Mouse (Mus musculus): ENCODE measurements around the gene Kif17. TPM values are rescaled to one million over a fixed set of nuclear protein-coding genes. Genes with fewer than 3 reads are reported as not detected.

The Kif17 gene
- total RNA-seq, 1 experiment from 2014 or later = 8.0 TPM

DNA sequence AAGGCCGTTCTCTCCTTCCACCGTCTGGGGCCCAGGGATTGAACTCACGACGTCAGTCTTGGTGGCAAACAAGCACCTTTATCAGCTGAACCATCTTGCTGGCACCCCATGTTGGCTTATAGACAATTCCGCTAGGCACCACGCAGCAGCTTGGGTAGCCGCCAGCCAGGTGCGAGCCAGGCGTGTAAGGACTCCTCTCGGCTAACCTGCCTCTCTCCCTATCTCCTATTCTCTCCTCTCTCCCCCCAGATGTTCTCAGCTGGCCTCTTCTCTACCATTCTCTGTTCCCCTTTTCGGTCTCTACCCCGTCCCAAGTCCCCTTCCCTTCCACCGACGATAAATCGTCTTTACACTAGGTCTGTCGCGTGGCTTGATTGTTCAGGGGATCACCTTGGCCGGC, 53.5 kb downstream of the Kif17 start:
- ATAC-seq (replicated peaks in 1 of 2; ENCODE audit: insufficient read depth in 1 of 2, low FRiP score in 2 of 2, low TSS enrichment in 1 of 2, low read depth in 1 of 2, poor library complexity in 2 of 2, severe bottlenecking in 2 of 2) = peak in 1 of 2 experiments; percentile 12; a peak in 1 of 4 replicates

DNA sequence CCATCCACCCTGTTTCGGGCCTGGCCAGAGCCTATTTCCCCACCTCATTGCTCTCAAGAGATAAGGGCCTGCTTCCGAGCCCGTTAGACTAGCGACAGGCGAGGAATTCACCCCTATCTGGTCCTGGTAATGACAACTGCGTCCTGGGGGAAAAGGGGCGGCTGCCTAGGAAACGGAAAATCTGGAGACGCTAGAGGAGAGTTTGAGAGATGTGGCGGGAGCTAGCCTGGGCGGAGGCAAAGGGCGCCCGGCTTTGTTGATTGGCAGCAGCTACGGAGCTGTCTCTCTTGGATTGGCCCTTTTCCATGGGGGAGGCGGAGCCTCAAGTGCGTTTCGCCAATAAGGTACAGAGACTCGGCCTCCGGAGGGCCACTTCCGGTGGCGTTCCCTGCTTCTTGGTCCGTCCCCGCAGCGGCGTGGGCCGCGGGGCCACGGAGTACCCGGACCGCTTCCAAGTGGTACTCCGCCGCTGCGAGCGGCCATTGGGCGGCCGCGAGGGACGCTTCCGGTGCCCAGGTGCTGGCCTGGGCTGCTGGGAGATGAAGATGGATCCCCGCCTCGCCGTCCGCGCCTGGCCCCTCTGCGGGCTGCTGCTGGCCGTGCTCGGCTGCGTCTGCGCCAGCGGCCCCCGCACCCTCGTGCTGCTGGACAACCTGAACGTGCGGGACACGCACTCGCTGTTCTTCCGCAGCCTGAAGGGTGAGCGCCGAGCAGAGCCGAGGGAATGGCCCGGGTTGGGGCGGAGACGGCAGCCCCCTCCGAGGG, 54.3 kb downstream of the Kif17 start, which contains the start of gene Ddost:
TSS of gene Ddost (plus strand) at position 391 of the 765 bp plus-strand sequence.
- peak; percentile 97 to 99 for ATAC-seq (replicated peaks in 1 of 2; ENCODE audit: insufficient read depth in 1 of 2, low FRiP score in 2 of 2, low TSS enrichment in 1 of 2, low read depth in 1 of 2, poor library complexity in 2 of 2, severe bottlenecking in 2 of 2)

DNA sequence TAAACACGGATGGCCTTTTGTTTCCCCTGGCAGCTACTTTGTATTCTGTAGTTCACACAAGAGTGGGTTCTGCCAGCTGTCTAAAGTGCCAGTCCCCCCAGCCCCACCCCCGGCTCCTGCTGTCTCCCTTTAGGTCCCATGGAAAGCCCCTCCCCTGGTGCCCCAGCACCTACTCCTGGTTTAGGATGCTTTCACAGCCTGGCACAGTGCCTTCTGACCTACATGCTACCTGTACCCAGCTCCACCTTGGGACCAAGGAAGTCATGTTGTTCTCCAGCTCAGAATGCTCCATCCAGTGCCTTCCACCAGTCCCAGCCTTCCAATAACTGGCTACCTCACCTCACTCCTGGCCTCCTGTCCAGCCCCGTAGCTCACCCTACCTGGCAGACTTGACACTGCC, 56.8 kb downstream of the Kif17 start:
- no peak for ATAC-seq (replicated peaks in 1 of 2; ENCODE audit: insufficient read depth in 1 of 2, low FRiP score in 2 of 2, low TSS enrichment in 1 of 2, low read depth in 1 of 2, poor library complexity in 2 of 2, severe bottlenecking in 2 of 2)

DNA sequence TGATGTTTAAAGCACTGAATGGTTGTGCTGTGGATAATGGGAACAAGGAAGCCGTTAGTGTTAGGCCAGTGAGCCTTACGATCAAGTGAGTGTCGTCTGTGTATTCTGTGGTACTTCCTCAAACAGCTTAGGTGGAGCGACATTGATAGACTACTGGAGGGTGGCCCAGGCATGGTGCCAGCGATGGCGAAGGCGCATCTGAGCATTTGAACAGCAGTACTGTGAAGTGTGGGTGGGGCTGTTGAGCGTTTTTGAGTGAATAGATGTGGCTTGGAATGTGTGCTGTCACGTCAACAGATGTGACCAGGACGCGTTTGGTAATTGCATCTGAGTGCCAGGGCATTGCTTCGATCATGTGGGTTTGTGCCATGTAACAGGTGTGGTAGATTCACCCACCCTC, 57.5 kb downstream of the Kif17 start:
- ATAC-seq (replicated peaks in 1 of 2; ENCODE audit: insufficient read depth in 1 of 2, low FRiP score in 2 of 2, low TSS enrichment in 1 of 2, low read depth in 1 of 2, poor library complexity in 2 of 2, severe bottlenecking in 2 of 2) = no peak

DNA sequence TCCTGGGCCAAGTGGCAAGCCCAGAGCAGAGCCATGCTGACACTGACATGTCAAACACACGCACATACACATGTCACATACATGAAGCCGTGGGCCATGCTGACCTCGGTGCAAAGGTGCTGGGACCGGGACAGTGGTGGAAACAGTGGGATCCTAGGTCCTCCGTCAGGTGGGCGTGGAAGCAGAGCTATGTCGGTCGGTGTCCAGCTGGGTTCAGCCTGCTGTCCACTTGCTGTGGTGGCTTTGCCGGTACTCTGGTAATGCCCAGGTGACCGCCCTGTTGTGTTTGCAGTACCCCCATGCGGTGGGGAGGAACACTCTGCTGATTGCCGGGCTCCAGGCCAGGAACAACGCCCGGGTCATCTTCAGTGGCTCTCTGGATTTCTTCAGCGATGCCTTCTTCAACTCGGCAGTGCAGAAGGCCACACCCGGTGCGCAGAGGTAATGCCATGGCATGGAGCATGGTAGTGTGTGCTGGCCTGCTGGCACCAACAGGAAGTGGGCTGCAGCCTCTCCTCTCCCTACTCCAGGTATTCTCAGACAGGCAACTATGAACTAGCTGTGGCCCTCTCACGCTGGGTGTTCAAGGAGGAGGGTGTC, 60.2 kb downstream of the Kif17 start:
- no peak for ATAC-seq (replicated peaks in 1 of 2; ENCODE audit: insufficient read depth in 1 of 2, low FRiP score in 2 of 2, low TSS enrichment in 1 of 2, low read depth in 1 of 2, poor library complexity in 2 of 2, severe bottlenecking in 2 of 2)

DNA sequence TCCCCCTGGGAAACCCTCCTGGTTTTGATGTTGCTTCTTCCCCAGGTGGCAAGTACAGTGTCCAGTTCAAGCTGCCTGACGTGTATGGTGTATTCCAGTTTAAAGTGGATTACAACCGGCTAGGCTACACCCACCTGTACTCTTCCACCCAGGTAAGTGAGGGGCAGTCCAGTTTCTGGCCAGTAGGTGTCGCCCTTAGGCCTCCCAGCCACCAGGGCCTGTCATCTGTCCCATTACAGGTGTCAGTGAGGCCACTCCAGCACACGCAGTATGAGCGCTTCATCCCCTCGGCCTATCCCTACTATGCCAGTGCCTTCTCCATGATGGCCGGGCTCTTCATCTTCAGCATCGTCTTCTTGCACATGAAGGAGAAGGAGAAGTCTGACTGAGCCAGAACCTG, 61.4 kb downstream of the Kif17 start:
- peak; percentile 33 to 39; a peak in 1 of 4 replicates for ATAC-seq (replicated peaks in 1 of 2; ENCODE audit: insufficient read depth in 1 of 2, low FRiP score in 2 of 2, low TSS enrichment in 1 of 2, low read depth in 1 of 2, poor library complexity in 2 of 2, severe bottlenecking in 2 of 2)

DNA sequence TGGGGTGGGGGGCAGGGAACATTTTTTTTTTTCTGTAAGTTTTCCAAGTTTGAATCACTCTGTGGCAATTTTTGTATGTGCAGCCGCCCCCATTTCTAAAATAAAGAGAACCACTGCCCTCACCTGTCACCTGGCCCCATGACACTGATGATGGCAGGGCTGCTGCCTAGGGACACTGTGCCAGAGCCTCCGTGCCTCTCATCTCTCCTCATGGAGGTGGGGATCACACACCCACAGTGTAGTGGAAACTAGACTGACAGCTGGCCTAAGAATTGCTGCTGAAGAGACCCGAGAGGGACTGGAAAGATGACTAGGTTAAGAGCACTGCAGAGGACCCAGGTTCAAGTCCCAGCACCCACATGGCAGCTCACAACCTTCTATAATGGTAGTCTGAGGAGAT, 61.9 kb downstream of the Kif17 start:
- no peak for ATAC-seq (replicated peaks in 1 of 2; ENCODE audit: insufficient read depth in 1 of 2, low FRiP score in 2 of 2, low TSS enrichment in 1 of 2, low read depth in 1 of 2, poor library complexity in 2 of 2, severe bottlenecking in 2 of 2)

DNA sequence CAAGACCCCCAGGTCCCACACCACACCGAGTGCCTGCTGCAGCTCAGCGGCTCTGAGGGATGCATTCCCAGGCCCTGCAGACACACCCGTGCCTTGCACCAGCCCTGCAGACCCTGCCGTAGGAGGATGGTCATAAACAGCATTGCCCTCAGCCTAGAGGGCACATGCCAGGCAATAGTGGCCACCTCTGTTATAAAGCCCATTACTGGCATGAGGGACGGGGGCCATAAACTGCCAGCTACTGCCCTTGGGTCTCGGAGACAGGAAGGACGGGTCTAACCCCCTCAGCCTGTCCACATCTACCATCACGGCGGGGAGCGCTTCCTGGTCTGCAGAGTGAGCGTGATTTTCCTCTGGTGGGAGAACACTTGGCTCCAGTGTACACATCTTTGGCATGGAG, 62.8 kb downstream of the Kif17 start:
- ATAC-seq (replicated peaks in 1 of 2; ENCODE audit: insufficient read depth in 1 of 2, low FRiP score in 2 of 2, low TSS enrichment in 1 of 2, low read depth in 1 of 2, poor library complexity in 2 of 2, severe bottlenecking in 2 of 2) = no peak

DNA sequence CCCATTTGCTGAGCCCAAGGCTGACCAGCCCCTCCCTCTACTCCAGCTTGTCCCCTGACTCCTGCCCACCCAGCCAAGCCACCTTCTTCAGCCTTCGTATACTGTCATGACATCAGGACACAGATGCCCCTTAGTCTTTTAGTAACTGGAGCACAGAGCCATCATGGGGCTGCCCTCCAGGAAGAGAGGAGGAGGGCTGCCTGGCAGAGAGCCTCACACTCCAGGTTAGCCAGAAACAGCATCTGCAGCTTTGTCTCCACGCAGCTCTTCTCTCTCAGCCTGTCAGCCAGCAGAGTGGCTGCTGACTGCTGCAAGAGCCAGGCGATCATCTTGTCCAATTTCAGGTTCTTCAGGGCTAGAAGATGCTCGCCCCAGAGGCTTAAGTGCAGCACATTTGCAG, 63.6 kb downstream of the Kif17 start:
- no peak for ATAC-seq (replicated peaks in 1 of 2; ENCODE audit: insufficient read depth in 1 of 2, low FRiP score in 2 of 2, low TSS enrichment in 1 of 2, low read depth in 1 of 2, poor library complexity in 2 of 2, severe bottlenecking in 2 of 2)

DNA sequence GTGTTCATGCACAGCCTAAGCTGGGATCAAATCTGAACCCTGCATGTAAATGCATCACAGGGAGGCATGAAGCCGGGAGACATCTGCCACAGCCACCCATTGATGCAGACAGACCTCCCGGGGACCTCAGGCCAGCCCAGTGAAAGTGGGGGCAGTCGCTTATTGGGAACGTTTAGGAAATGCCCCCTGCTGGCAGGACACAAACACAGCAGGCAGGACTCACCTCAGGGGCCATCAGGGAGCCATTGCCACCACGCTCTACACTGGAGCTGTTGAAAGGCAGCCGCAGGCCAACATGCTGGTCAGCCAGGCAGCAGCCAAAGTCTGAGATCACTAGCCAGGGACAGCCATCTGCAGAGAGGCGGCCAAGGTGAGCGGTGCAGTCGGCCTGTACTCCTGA, 65.5 kb downstream of the Kif17 start:
- ATAC-seq (replicated peaks in 1 of 2; ENCODE audit: insufficient read depth in 1 of 2, low FRiP score in 2 of 2, low TSS enrichment in 1 of 2, low read depth in 1 of 2, poor library complexity in 2 of 2, severe bottlenecking in 2 of 2) = no peak

DNA sequence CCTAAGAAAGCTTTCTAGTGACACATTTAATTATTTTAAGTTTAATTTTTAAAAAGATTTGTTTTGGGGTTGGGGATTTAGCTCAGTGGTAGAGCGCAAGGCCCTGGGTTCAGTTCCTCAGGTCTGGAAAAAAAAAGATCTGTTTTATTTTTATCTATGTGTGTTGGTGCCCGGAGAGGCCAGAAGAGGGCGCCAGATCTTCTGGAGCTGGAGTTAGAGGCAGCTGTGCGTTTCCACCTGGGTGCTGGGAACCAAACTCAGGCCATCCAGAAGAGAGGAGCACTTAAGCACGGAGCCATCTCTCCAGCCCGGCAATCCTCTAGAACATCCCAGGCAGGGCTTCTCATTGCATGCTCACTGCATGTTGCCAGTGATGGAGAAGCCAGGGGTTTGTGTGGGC, 66.1 kb downstream of the Kif17 start:
- no peak for ATAC-seq (replicated peaks in 1 of 2; ENCODE audit: insufficient read depth in 1 of 2, low FRiP score in 2 of 2, low TSS enrichment in 1 of 2, low read depth in 1 of 2, poor library complexity in 2 of 2, severe bottlenecking in 2 of 2)

DNA sequence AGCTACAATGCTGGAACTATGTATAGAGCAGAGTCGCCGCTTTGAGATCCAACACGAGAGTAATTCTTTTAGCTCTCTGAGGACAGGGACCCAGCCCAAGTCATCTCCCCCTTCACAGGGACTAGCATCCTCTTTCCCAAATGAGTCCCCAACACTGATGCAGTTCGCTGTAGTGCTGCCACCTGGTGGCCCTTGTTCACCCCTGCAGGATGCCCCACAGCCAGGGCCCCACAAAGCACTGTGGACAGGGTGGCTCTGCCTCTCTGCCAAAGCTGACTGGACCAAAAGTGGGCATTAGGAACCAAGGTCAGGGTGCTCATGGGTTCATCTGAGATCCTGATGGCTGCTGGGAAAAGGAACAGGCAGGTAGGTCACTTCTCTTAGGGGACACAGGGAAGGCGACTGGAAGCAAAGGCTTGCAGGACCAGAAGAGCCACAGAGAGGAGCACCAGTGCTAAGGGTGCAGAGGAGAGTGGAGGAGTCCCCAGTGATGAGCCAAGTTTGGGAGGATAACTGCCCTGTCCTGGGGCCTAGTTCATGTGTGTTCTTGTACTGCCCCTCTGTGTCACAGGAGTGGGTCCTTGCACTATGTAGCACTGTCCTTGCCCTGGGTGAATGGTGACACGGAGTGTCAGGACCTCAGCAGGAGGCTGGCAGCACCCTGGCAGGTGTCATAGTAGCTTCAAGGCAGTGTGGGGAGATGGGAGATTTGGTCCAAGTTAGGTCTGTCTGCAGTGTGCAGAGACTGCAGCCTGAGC, 68.5 kb downstream of the Kif17 start:
- peak; percentile 47 to 56; a peak in 3 of 4 replicates for ATAC-seq (replicated peaks in 1 of 2; ENCODE audit: insufficient read depth in 1 of 2, low FRiP score in 2 of 2, low TSS enrichment in 1 of 2, low read depth in 1 of 2, poor library complexity in 2 of 2, severe bottlenecking in 2 of 2)

DNA sequence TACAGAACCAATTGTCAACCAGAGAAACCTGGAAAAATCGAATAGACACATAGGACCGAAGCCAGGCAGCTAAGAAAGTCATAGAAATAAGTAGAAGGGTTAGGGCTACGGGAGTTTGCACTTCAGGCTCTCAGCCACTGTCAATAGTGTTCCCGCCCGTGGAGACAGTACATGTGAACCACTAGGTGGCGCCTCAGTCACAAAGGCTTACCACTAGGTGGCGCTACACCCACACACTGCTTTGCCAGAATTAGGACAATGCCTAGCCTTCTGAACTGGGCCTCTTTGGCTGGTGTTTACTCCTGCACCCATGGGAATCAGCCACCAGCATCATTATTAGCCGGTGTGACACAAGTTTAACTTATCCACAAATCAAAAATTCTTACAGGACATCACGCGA, 69.3 kb downstream of the Kif17 start:
- peak; percentile 66 to 70 for ATAC-seq (replicated peaks in 1 of 2; ENCODE audit: insufficient read depth in 1 of 2, low FRiP score in 2 of 2, low TSS enrichment in 1 of 2, low read depth in 1 of 2, poor library complexity in 2 of 2, severe bottlenecking in 2 of 2)

DNA sequence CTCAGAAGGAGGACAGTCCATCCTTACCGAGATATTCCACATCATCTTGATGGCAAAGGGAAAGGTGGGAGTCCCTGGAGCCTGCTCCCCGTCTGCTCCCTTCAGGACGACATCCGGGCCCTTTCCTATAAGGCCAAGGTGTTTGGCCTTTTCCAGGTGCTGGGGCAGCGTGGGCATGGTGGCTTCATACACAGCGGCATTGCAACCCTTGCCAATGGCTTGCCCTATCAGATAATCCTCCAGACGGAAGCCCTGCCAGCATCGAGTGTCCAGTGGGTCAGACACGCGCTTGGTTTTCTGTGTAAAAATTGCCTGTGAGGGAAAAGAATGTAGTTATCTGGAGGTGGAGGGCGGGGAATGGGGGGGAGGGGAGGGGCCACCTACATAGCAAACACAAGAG, 70.5 kb downstream of the Kif17 start:
- no peak for ATAC-seq (replicated peaks in 1 of 2; ENCODE audit: insufficient read depth in 1 of 2, low FRiP score in 2 of 2, low TSS enrichment in 1 of 2, low read depth in 1 of 2, poor library complexity in 2 of 2, severe bottlenecking in 2 of 2)

DNA sequence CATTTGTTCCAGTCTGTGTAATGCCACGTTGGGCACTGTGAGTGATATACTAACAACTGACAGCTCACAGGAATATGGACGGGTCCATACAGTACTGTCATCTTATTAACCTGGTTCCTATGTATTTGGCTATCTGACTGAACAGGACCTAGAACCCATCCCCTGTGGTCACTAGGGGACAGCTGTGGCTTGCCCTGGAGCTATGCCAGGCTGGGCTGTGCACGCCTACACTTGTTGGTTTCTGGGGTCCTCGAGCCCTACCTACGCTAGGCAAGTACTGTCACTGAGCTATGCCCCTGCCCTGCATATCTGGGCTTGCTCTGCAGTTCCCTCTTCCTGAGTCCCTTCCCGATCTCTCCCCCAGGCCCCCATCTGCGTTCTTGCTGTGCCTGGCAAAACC, 71.3 kb downstream of the Kif17 start:
- ATAC-seq (replicated peaks in 1 of 2; ENCODE audit: insufficient read depth in 1 of 2, low FRiP score in 2 of 2, low TSS enrichment in 1 of 2, low read depth in 1 of 2, poor library complexity in 2 of 2, severe bottlenecking in 2 of 2) = no peak

DNA sequence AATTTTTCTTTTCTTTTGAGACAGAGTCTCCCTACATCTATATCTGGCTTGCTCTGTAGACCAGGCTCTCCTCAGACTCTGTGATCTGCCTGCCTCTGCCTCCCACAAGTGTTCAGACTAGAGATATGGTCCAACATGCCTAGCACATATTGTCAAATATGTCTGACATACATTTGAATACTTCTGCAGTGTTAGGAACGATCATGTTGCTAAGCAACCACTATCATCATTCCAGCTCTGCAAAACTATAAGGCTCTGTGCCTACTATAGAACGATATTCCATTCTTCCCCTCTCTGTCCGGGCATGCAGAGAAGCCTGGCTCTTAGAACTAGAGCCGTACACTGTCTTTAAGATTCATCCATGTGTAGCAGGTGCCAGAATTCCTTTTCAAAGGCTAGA, 72.5 kb downstream of the Kif17 start:
- no peak for ATAC-seq (replicated peaks in 1 of 2; ENCODE audit: insufficient read depth in 1 of 2, low FRiP score in 2 of 2, low TSS enrichment in 1 of 2, low read depth in 1 of 2, poor library complexity in 2 of 2, severe bottlenecking in 2 of 2)

DNA sequence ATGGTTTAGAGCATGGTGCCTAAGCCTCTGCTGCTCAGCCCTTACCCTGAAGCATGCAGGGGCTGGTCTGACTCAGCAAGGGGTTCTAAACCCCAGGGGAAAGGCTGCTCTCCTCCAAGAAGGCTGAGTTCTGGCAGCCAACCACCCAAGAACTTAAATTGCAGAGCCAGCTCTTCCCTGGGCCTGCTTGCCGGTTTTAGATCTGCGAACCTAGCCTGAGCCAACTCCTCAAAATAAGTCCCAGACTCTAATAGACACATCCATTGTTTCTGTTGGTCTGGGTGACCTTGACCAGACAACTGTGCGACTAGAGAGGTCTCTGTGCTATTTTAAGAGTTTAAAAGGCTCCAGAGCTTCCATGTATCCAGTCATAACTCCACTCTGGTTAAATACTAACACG, 73.5 kb downstream of the Kif17 start:
- no peak for ATAC-seq (replicated peaks in 1 of 2; ENCODE audit: insufficient read depth in 1 of 2, low FRiP score in 2 of 2, low TSS enrichment in 1 of 2, low read depth in 1 of 2, poor library complexity in 2 of 2, severe bottlenecking in 2 of 2)

DNA sequence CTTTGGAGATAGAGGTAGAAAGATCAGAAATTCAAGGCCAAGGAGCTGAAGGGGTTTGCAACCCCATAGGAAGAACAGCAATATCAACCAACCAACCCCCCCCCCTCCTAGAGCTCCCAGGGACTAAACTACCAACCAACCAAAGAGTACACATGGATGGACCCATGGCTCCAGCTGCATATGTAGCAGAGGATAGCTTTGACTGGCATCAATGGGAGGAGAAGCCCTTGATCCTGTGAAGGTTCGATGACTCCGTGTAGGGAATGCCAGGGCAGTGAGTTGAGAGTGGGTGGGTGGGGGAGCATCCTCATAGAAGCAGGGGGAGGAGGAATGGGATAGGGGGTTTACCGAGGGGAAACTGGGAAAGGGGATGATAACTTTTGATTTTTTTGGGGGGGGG, 74.2 kb downstream of the Kif17 start:
- ATAC-seq (replicated peaks in 1 of 2; ENCODE audit: insufficient read depth in 1 of 2, low FRiP score in 2 of 2, low TSS enrichment in 1 of 2, low read depth in 1 of 2, poor library complexity in 2 of 2, severe bottlenecking in 2 of 2) = no peak
